Mouse (Mus musculus): Measurements from ENCODE around the gene Plac9b. TPM values are rescaled to one million over a fixed set of nuclear protein-coding genes. Genes with fewer than 3 reads are reported as not detected.

The Plac9b gene
- polyA plus RNA-seq, 1 experiment from 2014 or later: 0.90 TPM

Other genes with a start within 250 kb of the Plac9b start
- gene Cphx1, start 244.2 kb downstream of the Plac9b start, polyA plus RNA-seq (2014; fragmentation: Nextera tagmentation; extraction: Ambion mirVana): not detected in 2 replicates
- 5.7 and 6.5 TPM in 2 replicates for gene Duxbl1, start 203.9 kb downstream of the Plac9b start, polyA plus RNA-seq (2014; fragmentation: Nextera tagmentation; extraction: Ambion mirVana)
- gene Gm9780, start 139.8 kb downstream of the Plac9b start, polyA plus RNA-seq (2014; fragmentation: Nextera tagmentation; extraction: Ambion mirVana): 1.1 and 3.7 TPM in 2 replicates
- 15.7 and 24.3 TPM in 2 replicates for gene Tmem254c, start 115.1 kb downstream of the Plac9b start, polyA plus RNA-seq (2014; fragmentation: Nextera tagmentation; extraction: Ambion mirVana)
- gene Cphx2, start 101.0 kb downstream of the Plac9b start, polyA plus RNA-seq (2014; fragmentation: Nextera tagmentation; extraction: Ambion mirVana): not detected in 2 replicates
- gene Cphx3, start 100.2 kb downstream of the Plac9b start, polyA plus RNA-seq (2014; fragmentation: Nextera tagmentation; extraction: Ambion mirVana): not detected in 2 replicates
- 2.8 TPM in 1 of 2 replicates, not detected in the other for gene Duxbl2, start 64.1 kb downstream of the Plac9b start, polyA plus RNA-seq (2014; fragmentation: Nextera tagmentation; extraction: Ambion mirVana)
- 18.0 and 23.2 TPM in 2 replicates for gene Tmem254b, start 24.6 kb upstream of the Plac9b start, polyA plus RNA-seq (2014; fragmentation: Nextera tagmentation; extraction: Ambion mirVana)
- 5.0 and 9.9 TPM in 2 replicates for gene Duxbl3, start 75.5 kb upstream of the Plac9b start, polyA plus RNA-seq (2014; fragmentation: Nextera tagmentation; extraction: Ambion mirVana)